Mouse (Mus musculus) ES-E14 (cell line): ENCODE measurements around the gene Mest. TPM values are rescaled to one million over a fixed set of nuclear protein-coding genes. Genes with fewer than 3 reads are reported as not detected.

Experiments
- DNase-seq: peaks from one replicate; pipeline ENCODE4 v3.0.0-alpha.2; 2013; ENCODE audit warnings: low read depth, low spot score
- H3K27ac ChIP-seq: 2 replicates; pipeline ENCODE4 v1.5.1; 2012; ENCODE audit warnings: low read depth, mild to moderate bottlenecking, low read length, moderate library complexity, mixed read lengths; ENCODE audit not compliant: poor library complexity, insufficient read depth, severe bottlenecking
- H3K36me3 ChIP-seq: 2 replicates; pipeline ENCODE4 v1.6.1; 2012; ENCODE audit warnings: mild to moderate bottlenecking, low read length, moderate library complexity, mixed read lengths; ENCODE audit not compliant: control insufficient read depth, poor library complexity, insufficient read depth, severe bottlenecking
- H3K4me1 ChIP-seq, 2 experiments: fragments of 150-350 bp in 1 of 2; sonication (generic) in 1 of 2; 2 replicates each; pipeline ENCODE4 v1.6.1; 2012; ENCODE audit warnings: low read length in 2 of 2, mild to moderate bottlenecking in 1 of 2, mixed read lengths in 1 of 2; ENCODE audit not compliant: control insufficient read depth in 2 of 2, insufficient read depth in 2 of 2, poor library complexity in 1 of 2
- H3K4me3 ChIP-seq, 2 experiments: fragments of 150-350 bp in 1 of 2; sonication (generic) in 1 of 2; 2 replicates each; pipeline ENCODE4 v1.5.1; 2012; ENCODE audit warnings: low read length in 2 of 2, low read depth in 1 of 2, mild to moderate bottlenecking in 1 of 2, mixed read lengths in 1 of 2; ENCODE audit not compliant: insufficient read depth in 1 of 2, poor library complexity in 1 of 2, severe bottlenecking in 1 of 2
- H3K9ac ChIP-seq: 2 replicates; pipeline ENCODE4 v1.6.1; 2012; ENCODE audit warnings: low read depth, mild to moderate bottlenecking, low read length, mixed read lengths; ENCODE audit not compliant: poor library complexity, insufficient read depth, severe bottlenecking
- H3K9me3 ChIP-seq: fragments of 150-350 bp; sonication (generic); 2 replicates; pipeline ENCODE4 v1.6.1; 2012; ENCODE audit warnings: low read depth, mild to moderate bottlenecking, low read length; ENCODE audit not compliant: control insufficient read depth, insufficient read depth
- CHD2 ChIP-seq: IDR thresholded peaks from 2 replicates; pipeline ENCODE4 v1.6.1; 2014; ENCODE audit warnings: mild to moderate bottlenecking, low read depth, low read length, inconsistent platforms
- HCFC1 ChIP-seq: IDR thresholded peaks from 2 replicates; pipeline ENCODE4 v1.6.1; 2012; ENCODE audit warnings: low read length, inconsistent platforms, borderline replicate concordance; ENCODE audit not compliant: insufficient read depth
- MAFK ChIP-seq: IDR thresholded peaks from 2 replicates; pipeline ENCODE4 v1.6.1; 2014; ENCODE audit warnings: mild to moderate bottlenecking, low read depth, low read length, inconsistent platforms; ENCODE audit not compliant: insufficient read depth
- ZC3H11A ChIP-seq: IDR thresholded peaks from 2 replicates; pipeline ENCODE4 v1.6.1; 2012; ENCODE audit warnings: low read depth, mild to moderate bottlenecking, inconsistent platforms, low read length, borderline replicate concordance
- ZNF384 ChIP-seq: IDR thresholded peaks from 2 replicates; pipeline ENCODE4 v1.6.1; 2012; ENCODE audit warnings: low read depth, low read length, inconsistent platforms
- in situ Hi-C, 2 experiments: fragments of 600-800 bp; cut with MboI; formaldehyde crosslinking; loops; one replicate each; pipeline ENCODE4 v1.15.1; 2025; ENCODE audit warnings: low sequenced_read_pairs in 2 of 2, inconsistent platforms in 1 of 2; ENCODE audit not compliant: unreplicated experiment in 2 of 2
- total RNA-seq: library from RNA; depleted of rRNA; stranded (reverse); fragments of 300-350 nt; gene quantifications from 2 replicates; pipeline ENCODE4 v1.2.3, GENCODE M21; 2012

The Mest gene
- total RNA-seq, 1 experiment: 223 TPM

GRCm38 (mm10) chr6:30676506-30676905 is 46.8 kb upstream of the Mest start:
- no peak for TF ChIP-seq CHD2
- no peak for TF ChIP-seq ZC3H11A
- TF ChIP-seq ZNF384: no peak
- no peak for TF ChIP-seq HCFC1
- no peak for TF ChIP-seq MAFK
- in situ Hi-C loops: no loop called here
- Histone ChIP-seq H3K27ac (no peak overlapping the region), H3K4me1 (no peaks in the 10 kb centered on the region), H3K9ac (no peak overlapping the region), H3K4me3 (no peak overlapping the region), H3K36me3 (no peaks in the 10 kb centered on the region; the same call in 1 of the 2 replicates), H3K9me3 (no peaks in the 10 kb centered on the region)
- no peak for DNase-seq

GRCm38 (mm10) chr6:30677591-30677990 is 45.8 kb upstream of the Mest start:
- no peaks in the 10 kb centered on the region; the same call in 1 of the 2 replicates for H3K36me3 ChIP-seq

GRCm38 (mm10) chr6:30678482-30678881 is 44.9 kb upstream of the Mest start:
- Histone ChIP-seq H3K4me1 (peaks cover 0 to 5% of the 10 kb centered on the region in 2 experiments; a peak in 2 of 4 replicates), H3K4me3 (no peak overlapping the region), H3K9me3 (no peaks in the 10 kb centered on the region), H3K36me3 (no peaks in the 10 kb centered on the region; the same call in 1 of the 2 replicates), H3K27ac (no peak overlapping the region), H3K9ac (no peak overlapping the region)
- DNase-seq: no peak
- in situ Hi-C loops: no loop called here
- TF ChIP-seq HCFC1: no peak
- TF ChIP-seq CHD2: no peak
- no peak for TF ChIP-seq ZNF384
- TF ChIP-seq ZC3H11A: no peak
- TF ChIP-seq MAFK: no peak

More at GRCm38 (mm10) chr6:30677591-30677990, 45.8 kb upstream of the Mest start:
- Histone ChIP-seq H3K9me3 (no peaks in the 10 kb centered on the region), H3K27ac (no peak overlapping the region), H3K9ac (no peak overlapping the region), H3K4me1 (peaks cover 0 to 3% of the 10 kb centered on the region in 2 experiments; a peak in 2 of 4 replicates), H3K4me3 (no peak overlapping the region)
- DNase-seq: no peak
- no peak for TF ChIP-seq ZNF384
- no peak for TF ChIP-seq ZC3H11A
- TF ChIP-seq MAFK: no peak
- TF ChIP-seq CHD2: no peak
- in situ Hi-C loops: no loop called here

- in situ Hi-C loops: no loop called here
- Histone ChIP-seq H3K36me3 (no peaks in the 10 kb centered on the region; the same call in 1 of the 2 replicates), H3K9ac (no peak overlapping the region), H3K27ac (no peak overlapping the region), H3K4me1 (peaks cover 0 to 5% of the 10 kb centered on the region in 2 experiments; a peak in 2 of 4 replicates), H3K9me3 (no peaks in the 10 kb centered on the region), H3K4me3 (no peak overlapping the region)
- DNase-seq: no peak
- no peak for TF ChIP-seq ZNF384
- no peak for TF ChIP-seq ZC3H11A
- TF ChIP-seq MAFK: no peak
- no peak for TF ChIP-seq CHD2
- no peak for TF ChIP-seq HCFC1
These were observed 43.8 kb upstream of the Mest start for GRCm38 (mm10) chr6:30679567-30679966.

GRCm38 (mm10) chr6:30680442-30680841 is 42.9 kb upstream of the Mest start:
- no peak for DNase-seq
- H3K9ac ChIP-seq: no peak overlapping the region
- in situ Hi-C loops: no loop called here
- no peak overlapping the region for H3K27ac ChIP-seq
- H3K9me3 ChIP-seq: no peaks in the 10 kb centered on the region
- H3K4me3 ChIP-seq: no peak overlapping the region
- H3K4me1 ChIP-seq: peaks cover 0 to 5% of the 10 kb centered on the region in 2 experiments; a peak in 2 of 4 replicates
- TF ChIP-seq MAFK (no peak), HCFC1 (no peak)
- H3K36me3 ChIP-seq: no peaks in the 10 kb centered on the region; the same call in 1 of the 2 replicates
